Mouse (Mus musculus): ENCODE measurements at regions not wholly inside any gene's neighbourhood (a gene's known extent, or its start where the extent isn't known, plus 50 kb on each side); places are given as distances from the start of the nearest gene placed in this dataset.

GRCm38 (mm10) chr3:136405606-136406005 lies 79.7 kb upstream of the Bank1 start:
- no peaks in the 10 kb centered on the region for H3K4me1 ChIP-seq (ENCODE audit: control insufficient read depth in 1 of 2, insufficient read depth in 2 of 2, low read length in 2 of 2)
- H3K79me2 ChIP-seq (ENCODE audit: control insufficient read depth, insufficient read depth, low read length, poor library complexity), result no peaks in the 10 kb centered on the region
- H3K27ac ChIP-seq (ENCODE audit: control insufficient read depth, low read depth, low read length), result no peak overlapping the region
- no peak overlapping the region for H3K4me3 ChIP-seq (ENCODE audit: control insufficient read depth in 1 of 2, insufficient read depth in 1 of 2, low read depth in 2 of 2, low read length in 2 of 2)
- TF ChIP-seq ELF1 (IDR thresholded peaks at IDR 0.05; ENCODE audit: low read depth, low read length) (no peak), UBTF (IDR thresholded peaks at IDR 0.05; ENCODE audit: borderline replicate concordance, insufficient read depth, low read depth, low read length) (no peak), CHD2 (IDR thresholded peaks at IDR 0.05; ENCODE audit: low read length) (no peak), SMC3 (IDR thresholded peaks at IDR 0.05; ENCODE audit: low read depth, low read length) (no peak), MAZ (IDR thresholded peaks at IDR 0.05; ENCODE audit: low read depth, low read length) (no peak), GABPA (IDR thresholded peaks at IDR 0.05; ENCODE audit: low read depth, low read length) (no peak), RCOR1 (IDR thresholded peaks at IDR 0.05; ENCODE audit: low read depth, low read length) (no peak), TAL1 (IDR thresholded peaks at IDR 0.05; ENCODE audit: low read length) (no peak), NELFE (IDR thresholded peaks at IDR 0.05; ENCODE audit: low read depth, low read length) (no peak), ZC3H11A (IDR thresholded peaks at IDR 0.05; ENCODE audit: low read depth, low read length) (no peak), MEF2A (IDR thresholded peaks at IDR 0.05; ENCODE audit: extremely low read depth, insufficient replicate concordance, low read depth, low read length, poor library complexity, severe bottlenecking) (no peak)
- no peak for DNase-seq (ENCODE audit: low read depth, low spot score)
- no peaks in the 10 kb centered on the region for H3K27me3 ChIP-seq (ENCODE audit: control insufficient read depth in 1 of 2, insufficient read depth in 2 of 2, low read length in 2 of 2)
- no peaks in the 10 kb centered on the region for H3K36me3 ChIP-seq (ENCODE audit: control insufficient read depth in 1 of 2, insufficient read depth in 2 of 2, low read length in 2 of 2)
- no peaks in the 10 kb centered on the region for H3K9me3 ChIP-seq (replicated peaks; ENCODE audit: insufficient read depth, low read length)
- no peak overlapping the region for H3K9ac ChIP-seq (ENCODE audit: control insufficient read depth, low read depth, low read length, poor library complexity, severe bottlenecking)

GRCm38 (mm10) chr3:136383282-136383681 lies 57.4 kb upstream of the Bank1 start:
- no peaks in the 10 kb centered on the region for H3K36me3 ChIP-seq (ENCODE audit: control insufficient read depth in 1 of 2, insufficient read depth in 2 of 2, low read length in 2 of 2)
- TF ChIP-seq KAT2A (conservative IDR thresholded peaks at IDR 0.05; ENCODE audit: low read depth, low read length), result no peak
- no peak for TF ChIP-seq ETS1 (IDR thresholded peaks at IDR 0.05; ENCODE audit: low read depth, low read length)
- TF ChIP-seq TCF12 (IDR thresholded peaks at IDR 0.05; ENCODE audit: low read depth, low read length), result no peak
- no peak for TF ChIP-seq MXI1 (IDR thresholded peaks at IDR 0.05; ENCODE audit: low read depth, low read length)
- TF ChIP-seq GABPA (IDR thresholded peaks at IDR 0.05; ENCODE audit: low read depth, low read length), result no peak
- no peak for TF ChIP-seq NRF1 (IDR thresholded peaks at IDR 0.05; ENCODE audit: insufficient read depth, low read depth, low read length, poor library complexity, severe bottlenecking)
- no peak for TF ChIP-seq MAZ (IDR thresholded peaks at IDR 0.05; ENCODE audit: low read depth, low read length)
- TF ChIP-seq HCFC1 (IDR thresholded peaks at IDR 0.05; ENCODE audit: low read depth, low read length), result no peak
- TF ChIP-seq MAFK (IDR thresholded peaks at IDR 0.05; ENCODE audit: borderline replicate concordance, low read depth, low read length), result no peak
- no peak for TF ChIP-seq POLR2AphosphoS2 (IDR thresholded peaks at IDR 0.05; ENCODE audit: low read length)
- TF ChIP-seq JUND (IDR thresholded peaks at IDR 0.05; ENCODE audit: low read depth, low read length), result no peak
- TF ChIP-seq ZKSCAN1 (IDR thresholded peaks at IDR 0.05; ENCODE audit: low read depth, low read length), result no peak
- TF ChIP-seq USF2 (IDR thresholded peaks at IDR 0.05; ENCODE audit: borderline replicate concordance in 1 of 2, insufficient read depth in 1 of 2, low read depth in 1 of 2, low read length in 2 of 2), result no peak
- no peak for TF ChIP-seq ZNF384 (IDR thresholded peaks at IDR 0.05; ENCODE audit: low read depth, low read length)
- H3K9ac ChIP-seq (ENCODE audit: control insufficient read depth, low read depth, low read length, poor library complexity, severe bottlenecking), result no peak overlapping the region

More at GRCm38 (mm10) chr3:136383282-136383681, 57.4 kb upstream of the Bank1 start:
- Histone ChIP-seq H3K4me1 (ENCODE audit: control insufficient read depth in 1 of 2, insufficient read depth in 2 of 2, low read length in 2 of 2) (no peaks in the 10 kb centered on the region), H3K27ac (ENCODE audit: control insufficient read depth, low read depth, low read length) (no peak overlapping the region), H3K4me3 (ENCODE audit: control insufficient read depth in 1 of 2, insufficient read depth in 1 of 2, low read depth in 2 of 2, low read length in 2 of 2) (no peak overlapping the region), H3K9me3 (replicated peaks; ENCODE audit: insufficient read depth, low read length) (no peaks in the 10 kb centered on the region), H3K27me3 (ENCODE audit: control insufficient read depth in 1 of 2, insufficient read depth in 2 of 2, low read length in 2 of 2) (no peaks in the 10 kb centered on the region), H3K79me2 (ENCODE audit: control insufficient read depth, insufficient read depth, low read length, poor library complexity) (no peaks in the 10 kb centered on the region)
- DNase-seq (ENCODE audit: low read depth, low spot score), result no peak
